Mouse (Mus musculus): ENCODE results near the gene Galns.

- no peak for TF ChIP-seq CTCF (conservative IDR thresholded peaks at IDR 0.05 in 1 of 2, IDR thresholded peaks at IDR 0.05 in 1 of 2; ENCODE audit: low read depth in 2 of 2, low read length in 2 of 2)
- no peak for TF ChIP-seq RAD21 (IDR thresholded peaks at IDR 0.05; ENCODE audit: low read depth, low read length)
- no peak for TF ChIP-seq KAT2A (IDR thresholded peaks at IDR 0.05; ENCODE audit: insufficient replicate concordance, low read length)
- no peak for TF ChIP-seq NRF1 (IDR thresholded peaks at IDR 0.05; ENCODE audit: low read depth, low read length)
- TF ChIP-seq ELF1 (IDR thresholded peaks at IDR 0.05; ENCODE audit: low read depth, low read length), result no peak
- peak; percentile 73; the same call in 1 of the 2 replicates for TF ChIP-seq MXI1 (IDR thresholded peaks at IDR 0.05; ENCODE audit: low read depth, low read length)
- no peak for TF ChIP-seq ZNF384 (IDR thresholded peaks at IDR 0.05; ENCODE audit: low read depth, low read length)
- no peak for TF ChIP-seq MAZ (IDR thresholded peaks at IDR 0.05; ENCODE audit: low read depth, low read length)
- no peak for TF ChIP-seq BHLHE40 (IDR thresholded peaks at IDR 0.05; ENCODE audit: low read depth, low read length)
- no peak for TF ChIP-seq EP300 (IDR thresholded peaks at IDR 0.05; ENCODE audit: low read length)
- no peak for TF ChIP-seq ZC3H11A (IDR thresholded peaks at IDR 0.05; ENCODE audit: low read depth, low read length)
These were observed 36.5 kb downstream of the Galns start for GRCm38 (mm10) chr8:122574667-122575251.
